Mouse (Mus musculus) spleen, postnatal 36 days (tissue): ENCODE data around the gene Ddx21.
"Not testable (repeated sequence)": the region's sequence is repeated elsewhere in the genome, so short reads cannot be mapped to it uniquely, and the experiment has no call there.

ENCODE experiments used
- DNase-seq, 2 experiments: peaks; one replicate each; pipeline ENCODE4 v3.0.0; 2022; ENCODE audit warnings: low spot score in 2 of 2, mixed read lengths in 1 of 2

Ddx21 gene

DNA sequence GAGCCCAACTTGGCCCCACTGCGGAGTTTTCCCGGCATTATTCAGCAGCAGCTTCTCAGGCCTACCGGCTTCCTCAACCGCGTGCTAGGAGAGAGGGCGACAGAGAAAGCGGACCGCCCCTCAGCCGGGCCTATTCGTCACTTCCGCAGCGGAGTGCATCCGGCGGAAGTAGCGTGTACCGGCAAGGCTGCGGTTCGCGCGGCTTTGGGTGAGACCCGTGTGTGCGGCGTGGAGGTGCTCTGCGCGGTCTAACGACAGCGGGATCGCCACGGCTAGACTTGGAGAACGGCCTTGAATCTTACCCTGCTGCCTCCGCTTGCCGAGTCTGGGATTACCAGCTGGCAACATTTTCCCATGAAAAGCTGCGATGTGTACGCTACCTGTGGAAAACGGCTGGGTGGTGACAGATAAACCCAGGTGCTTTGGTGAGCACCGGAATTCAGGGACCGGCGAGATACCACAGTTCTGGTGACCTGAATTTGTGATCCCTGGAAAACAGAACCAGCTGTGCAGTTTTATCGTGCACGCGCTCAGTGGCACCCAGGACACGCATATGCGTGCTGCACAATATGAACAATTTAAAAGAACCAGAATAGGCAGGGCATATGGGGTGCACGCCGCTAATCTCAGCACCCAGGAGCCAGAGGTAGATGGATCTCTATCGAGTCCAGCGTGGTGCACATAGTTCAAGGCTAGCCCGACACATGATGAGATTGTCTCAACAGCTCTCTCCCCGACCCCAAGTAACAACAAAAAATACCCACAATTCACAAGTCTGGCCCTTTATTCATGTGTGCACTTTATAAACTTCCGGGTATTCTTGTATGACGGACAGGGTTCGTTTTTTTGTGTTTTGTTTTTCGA is at the start of gene Ddx21:
Ddx21 (minus strand) TSS at position 105 of the 864 bp plus-strand sequence.
- peak; percentile 89 to 90 for DNase-seq

DNA sequence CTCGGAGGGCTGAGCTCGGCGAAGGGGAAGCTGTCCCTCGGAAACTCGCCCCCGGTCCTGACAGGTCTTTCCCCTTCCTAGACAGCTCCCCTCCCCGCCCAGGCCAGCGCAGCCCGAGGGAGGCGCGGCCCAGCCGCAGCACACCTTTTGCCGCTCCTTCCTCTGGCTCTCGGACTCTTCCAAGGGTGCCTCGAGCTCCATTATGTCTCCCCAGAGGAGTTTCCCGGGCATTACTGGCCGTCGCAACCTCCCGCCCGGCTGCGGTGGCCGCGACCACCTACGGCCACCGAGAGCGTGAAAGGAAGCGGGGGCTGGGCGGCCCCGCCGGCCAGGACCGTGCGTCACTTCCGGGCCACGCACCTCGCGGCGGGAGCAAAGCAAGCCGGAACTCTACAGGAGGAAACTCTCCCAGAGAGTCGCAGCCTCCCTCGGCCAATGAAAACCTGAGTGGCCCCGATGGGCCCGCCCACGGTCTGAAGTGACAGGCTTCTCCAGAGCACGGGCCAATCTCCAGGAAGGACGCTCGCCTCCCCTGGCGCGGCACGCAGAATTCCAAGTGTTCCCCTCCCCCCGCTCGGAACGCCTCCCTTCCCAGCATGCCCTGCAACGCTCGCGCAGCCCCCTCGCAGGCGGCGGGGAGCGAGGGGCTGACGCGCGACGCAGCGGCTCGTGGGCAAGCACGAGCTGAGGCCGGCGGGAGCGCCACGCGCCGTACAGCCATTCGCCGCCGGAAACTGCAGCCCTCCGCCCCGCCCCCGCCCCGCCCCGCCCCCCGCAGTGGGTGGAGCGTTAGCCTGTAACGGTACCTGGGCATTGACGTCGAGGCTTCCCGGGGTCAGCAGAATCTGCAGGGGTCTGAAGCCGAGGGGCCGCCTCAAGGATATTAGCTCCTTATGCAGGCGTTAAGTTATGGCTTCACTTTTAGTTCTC is 49.1 kb upstream of the Ddx21 start, which contains the start of gene Ddx50:
Ddx50 (minus strand) TSS at position 338 of the 930 bp plus-strand sequence.
- DNase-seq = peak; percentile 98 to 99

DNA sequence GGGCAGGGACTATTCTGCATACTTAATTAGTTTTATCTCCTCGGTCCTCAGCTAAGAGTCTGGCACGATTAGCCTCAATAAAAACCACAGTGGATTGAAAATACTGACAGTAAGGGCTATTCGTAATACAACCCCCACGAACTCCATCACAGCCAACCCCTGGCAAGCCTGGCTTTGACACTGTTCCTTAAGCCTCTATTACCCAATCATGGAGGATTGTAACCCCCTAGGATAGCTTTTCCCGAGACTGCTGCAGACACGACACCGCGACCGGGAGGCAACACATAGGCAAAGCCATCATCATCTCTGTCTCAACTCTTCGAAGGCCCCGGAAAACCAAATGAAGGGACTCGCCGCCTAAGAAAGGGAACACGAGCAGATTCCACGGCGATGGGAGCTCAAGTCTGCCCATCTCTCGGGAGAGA is 48.3 kb upstream of the Ddx21 start:
- DNase-seq = peak in 1 of 2 experiments; percentile 8

DNA sequence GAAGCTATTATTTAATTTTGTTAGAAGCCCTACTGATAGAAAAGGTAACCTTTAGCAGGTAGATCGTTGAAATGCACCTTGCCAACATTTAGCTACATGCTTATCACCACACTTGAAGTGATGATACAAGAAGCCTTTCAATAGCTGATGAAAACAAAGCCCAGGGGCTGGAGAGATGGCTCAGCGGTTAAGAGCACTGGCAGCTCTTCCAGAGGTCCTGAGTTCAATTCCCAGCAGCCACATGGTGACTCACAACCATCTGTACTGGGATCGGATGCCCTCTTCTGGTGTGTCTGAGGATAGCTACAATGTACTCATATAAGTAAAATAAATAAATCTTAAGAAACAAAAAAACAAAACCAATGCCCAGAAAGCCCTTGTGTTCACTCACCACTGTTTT is 2.1 kb upstream of the Ddx21 start:
- DNase-seq = no peak

DNA sequence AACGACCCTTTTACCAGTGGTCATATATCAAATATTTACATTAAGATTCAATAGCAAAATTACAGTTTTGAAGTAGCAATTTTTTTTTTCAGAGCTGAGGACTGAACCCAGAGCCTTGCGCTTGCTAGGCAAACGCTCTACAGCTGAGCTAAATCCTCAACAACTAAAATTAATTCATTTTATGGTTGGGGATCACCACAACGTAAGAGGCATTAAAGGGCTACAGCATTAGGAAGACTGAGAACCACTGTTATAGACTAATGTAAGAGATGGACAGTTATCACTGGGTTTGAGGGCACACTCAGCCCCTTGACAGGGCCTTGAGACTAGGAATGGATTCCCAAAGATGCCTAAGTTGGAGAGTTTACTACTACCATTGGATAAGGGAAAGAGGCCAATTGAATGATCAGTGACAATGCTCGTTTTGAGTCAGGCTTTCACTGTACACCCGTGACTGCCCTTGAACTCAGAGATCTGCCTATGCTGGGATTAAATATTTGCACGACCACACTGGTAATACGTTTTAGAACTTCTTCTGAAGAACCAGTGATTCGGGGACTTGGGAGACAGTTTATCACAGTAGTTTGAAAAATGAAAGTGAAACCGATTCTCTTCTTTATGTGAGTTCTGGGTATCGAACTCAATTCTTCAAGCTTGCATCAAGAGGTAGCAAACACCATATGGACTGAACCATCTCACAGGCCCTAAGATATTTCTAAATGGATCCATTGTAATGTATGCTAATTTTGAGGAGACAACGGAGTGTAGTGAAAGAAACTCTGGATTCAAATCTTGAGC is 1.4 kb upstream of the Ddx21 start:
- no peak for DNase-seq

DNA sequence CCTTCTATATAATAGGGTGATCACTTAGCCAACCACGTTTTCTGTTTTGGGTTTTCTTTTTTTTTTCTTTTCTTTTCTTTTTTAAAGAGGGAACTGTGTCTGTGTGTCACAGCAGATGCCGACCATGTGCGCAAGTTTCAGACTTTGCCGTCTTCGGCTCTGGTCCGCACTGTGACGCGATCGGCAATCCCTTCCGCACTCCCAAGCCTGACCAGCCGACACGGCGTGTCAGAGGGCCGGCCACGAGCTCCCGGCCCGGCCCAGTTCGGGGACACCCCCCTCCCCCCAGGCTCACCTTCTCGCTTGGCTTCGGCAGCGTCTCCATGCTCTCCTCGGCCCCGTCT is 276 bp downstream of the Ddx21 start:
- DNase-seq = no peak

DNA sequence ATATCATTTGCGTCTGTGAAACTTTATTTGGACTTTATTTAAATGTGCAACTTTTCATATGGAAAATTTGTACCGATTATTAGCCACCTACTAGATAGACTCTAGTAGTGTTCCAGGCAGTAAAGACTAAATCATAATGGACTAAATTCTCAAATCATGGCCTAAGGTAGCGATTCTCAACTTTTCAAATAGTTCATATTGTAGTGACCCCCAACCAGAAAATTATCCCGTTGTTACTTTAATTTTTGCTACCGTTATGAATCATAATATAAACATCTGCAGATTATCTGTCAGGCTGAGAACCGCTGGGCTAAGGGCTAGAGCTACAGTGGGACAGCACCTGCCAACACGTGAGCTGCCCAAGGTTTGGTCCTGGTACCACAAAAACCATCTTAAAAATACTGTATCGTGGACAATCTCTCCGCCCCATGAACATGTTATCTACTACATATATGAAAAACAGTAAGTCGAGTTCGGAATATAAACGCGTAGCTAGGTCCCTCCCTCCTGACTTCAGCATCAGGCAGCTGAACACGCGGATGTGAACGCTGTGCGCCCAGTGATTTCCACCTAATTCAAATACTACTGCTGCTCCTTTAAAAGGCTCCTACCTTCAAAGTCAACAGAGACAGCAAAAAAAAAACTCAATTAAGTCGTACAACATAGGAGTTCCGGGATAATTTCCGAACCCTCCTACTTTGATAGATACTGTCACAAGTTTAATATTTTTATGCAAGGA is 859 bp downstream of the Ddx21 start:
- DNase-seq = no peak

DNA sequence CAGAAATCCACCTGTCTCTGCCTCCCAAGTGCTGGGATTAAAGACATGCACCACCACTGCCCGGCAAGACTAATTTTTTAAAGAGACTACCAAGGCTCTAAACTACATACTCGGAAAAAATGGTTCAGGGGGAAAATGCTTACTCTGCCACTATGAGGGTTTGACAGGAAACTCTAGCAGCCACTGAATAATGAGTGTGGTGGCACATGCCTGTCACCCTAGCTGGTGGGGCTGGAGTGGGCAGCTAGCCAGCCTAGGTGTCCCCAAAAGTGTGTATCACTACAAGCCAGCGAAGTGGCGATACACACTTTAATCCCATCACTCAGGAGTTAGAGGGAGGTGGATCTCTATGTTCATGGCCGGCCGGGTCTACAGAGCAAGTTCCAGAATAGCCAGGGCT is 2.0 kb downstream of the Ddx21 start:
- no peak for DNase-seq

DNA sequence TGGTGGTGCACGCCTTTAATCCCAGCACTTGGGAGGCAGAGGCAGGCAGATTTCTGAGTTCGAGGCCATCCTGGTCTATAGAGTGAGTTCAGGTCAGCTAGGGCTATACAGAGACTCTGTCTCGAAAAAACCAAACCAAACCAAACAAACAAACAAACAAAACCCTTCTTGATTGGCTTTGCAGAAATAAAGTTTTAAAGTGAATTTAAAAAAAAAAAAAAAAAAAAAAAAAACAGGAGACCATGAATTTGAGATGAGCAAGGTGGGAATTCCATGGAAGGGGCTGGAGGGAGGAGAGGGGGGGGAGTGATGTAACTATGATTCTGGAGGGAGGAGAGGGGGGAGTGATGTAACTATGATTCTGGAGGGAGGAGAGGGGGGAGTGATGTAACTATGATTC is 2.8 kb downstream of the Ddx21 start:
- DNase-seq = not testable (repeated sequence)

DNA sequence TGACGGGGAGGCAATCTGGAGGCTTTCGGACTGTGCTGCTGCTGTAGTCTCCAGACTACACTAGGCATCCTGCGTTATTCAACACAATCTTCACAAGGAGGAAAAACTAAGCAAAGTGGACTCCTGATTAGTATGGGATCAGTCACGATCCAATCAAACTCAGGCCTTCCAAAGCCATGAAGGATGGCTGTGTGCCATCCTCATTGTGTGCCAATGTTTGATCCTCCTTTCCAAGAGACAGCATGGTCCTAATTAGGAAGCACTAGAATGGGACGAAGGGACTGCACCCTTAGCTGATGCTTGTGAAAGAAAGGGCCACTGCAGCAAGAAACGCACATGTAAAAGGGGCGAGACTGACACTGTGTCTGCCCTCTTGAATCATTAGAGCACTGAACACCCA is 9.6 kb downstream of the Ddx21 start:
- no peak for DNase-seq

DNA sequence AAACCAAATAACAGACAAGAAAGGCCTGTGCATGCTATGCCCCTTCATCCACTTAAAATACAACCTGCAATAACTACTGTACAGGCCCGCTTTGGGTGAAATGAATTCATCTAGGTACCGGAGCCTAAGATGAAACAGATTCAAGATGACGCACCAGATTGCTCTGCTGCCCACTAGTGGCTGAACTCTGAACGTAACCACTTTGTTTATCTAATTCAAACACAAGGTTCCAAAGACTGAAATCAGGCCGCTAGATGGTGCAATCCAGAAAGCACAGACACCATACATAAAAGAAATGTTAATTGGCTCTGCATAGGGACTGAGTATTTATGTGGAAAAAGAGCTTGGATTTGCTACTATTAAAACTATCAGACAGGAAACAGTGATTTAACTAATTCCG is 11.9 kb downstream of the Ddx21 start:
- peak; percentile 82 to 89 for DNase-seq

DNA sequence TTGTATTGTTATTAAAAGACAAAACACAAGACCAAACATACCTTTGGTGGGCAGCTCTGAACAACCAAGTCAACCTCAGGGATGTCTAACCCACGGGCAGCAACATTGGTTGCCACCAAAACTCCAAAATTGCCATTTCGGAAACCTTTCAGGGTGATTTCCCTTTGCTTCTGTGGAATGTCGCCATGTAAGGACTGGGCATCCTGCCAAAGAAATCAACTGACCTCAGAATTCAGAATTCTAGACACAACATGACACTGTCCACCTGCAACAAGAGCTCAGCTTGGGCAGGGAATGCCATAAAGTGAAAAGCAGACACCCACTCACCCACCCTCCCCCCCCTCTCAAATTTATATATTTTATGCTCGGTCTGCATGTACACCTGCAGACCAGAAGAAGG is 13.5 kb downstream of the Ddx21 start:
- no peak for DNase-seq

DNA sequence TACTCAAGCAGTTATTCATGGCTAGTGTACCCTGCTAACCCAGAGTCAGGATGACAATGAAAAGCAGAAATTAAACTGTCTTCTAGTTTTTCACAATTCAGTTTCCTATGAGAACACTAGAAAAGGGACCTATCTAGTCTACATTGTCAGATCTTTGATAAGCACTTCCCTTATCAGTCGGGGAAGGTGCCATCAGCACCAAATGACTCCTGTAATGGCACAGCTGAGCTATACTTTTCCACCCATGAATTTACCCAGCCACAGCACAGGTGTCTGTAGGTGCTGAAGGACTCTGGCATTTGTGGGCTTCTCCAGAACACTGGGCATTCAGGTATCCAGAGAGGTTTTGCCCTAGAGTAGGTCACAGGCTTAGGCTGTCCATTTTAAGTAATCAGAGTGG is 18.8 kb downstream of the Ddx21 start:
- no peak for DNase-seq

DNA sequence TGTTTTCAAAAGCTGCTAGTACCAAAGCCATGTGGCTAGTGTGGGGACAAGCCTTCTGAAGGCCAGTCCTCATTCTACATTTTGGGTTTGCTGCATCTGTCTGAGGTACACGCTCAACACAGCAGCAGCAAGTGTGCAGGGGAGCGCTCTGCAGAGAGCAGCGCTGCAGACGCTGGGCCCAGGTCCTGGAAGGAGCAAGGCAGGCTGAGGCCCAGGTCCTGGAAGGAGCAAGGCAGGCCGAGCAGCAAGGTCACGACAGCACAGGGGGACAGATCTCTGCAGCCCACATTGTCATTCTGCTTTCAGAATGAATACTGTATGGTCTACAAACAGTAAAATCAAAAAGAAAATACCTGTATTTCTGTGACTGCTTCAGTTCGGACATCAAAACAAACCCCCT is 19.4 kb downstream of the Ddx21 start:
- DNase-seq = no peak

DNA sequence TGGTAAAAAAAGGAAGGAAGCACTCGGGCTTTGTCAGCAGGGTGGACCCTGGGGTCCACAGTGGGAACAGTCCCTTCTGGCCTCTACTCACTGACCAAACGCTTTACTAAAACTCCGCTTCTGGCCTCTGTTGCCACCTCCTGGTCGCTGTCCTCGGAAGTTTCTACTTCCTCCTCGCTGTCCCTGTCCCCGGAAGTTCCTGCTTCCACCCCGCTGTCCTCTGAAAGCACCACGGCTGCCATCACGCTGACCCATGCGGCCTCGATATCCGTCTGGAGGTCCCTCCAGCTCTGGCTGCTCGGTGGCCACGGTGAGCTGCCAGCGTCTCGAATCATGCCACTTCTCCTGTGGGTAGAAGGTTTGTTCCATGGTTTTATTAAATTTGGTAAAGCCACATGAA is 19.8 kb downstream of the Ddx21 start:
- peak in 1 of 2 experiments; percentile 2 for DNase-seq

DNA sequence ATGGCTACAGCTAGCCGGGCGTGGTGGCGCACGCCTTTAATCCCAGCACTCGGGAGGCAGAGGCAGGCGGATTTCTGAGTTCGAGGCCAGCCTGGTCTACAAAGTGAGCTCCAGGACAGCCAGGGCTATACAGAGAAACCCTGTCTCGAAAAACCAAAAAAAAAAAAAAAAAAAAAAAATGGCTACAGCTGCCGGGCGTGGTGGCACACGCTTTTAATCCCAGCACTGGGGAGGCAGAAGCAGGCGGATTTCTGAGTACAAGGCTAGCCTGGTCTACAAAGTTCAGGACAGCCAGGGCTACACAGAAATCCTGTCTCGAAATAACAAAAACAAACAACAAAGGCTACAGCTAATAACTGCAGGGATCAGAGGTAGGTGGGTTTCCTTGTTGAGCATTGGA is 23.0 kb downstream of the Ddx21 start:
- not testable (repeated sequence) for DNase-seq

DNA sequence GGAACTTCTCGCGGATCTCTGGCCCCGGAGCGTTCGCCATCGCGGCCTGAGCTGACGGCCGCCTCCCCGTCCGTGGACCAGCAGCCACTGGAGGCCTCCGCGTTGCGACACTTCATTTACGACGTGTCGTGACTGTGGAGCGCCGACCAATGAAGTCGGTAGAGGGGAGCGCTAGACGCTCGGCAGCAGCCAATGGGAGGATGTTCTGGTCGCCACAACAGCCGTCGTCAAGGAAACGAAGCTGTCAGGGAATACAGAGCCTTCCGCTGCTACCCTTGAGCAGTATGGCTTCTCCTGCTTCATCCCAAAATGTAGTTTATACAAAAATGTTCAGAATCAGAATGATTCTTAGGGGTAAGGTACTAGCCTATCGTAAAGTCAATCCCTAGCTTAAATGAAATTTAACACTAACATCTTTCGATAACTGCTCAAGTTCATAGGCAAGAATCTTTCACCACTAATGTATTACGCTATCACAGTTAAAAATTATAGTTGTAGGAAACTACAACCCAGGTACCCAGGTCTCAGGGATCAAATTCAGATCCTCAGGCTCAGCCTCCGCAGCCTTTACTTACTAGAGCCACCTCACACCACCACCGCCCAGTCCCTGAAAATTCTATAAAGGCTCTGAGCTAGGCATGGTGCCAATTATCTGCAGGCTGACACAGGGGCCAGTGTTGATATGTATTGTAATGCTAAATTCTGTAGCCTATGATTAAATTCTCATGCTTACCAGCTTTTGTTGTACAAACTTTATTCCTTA is 23.6 kb downstream of the Ddx21 start, which contains the start of gene Kif1bp:
Kif1bp (minus strand) TSS at position 120 of the 763 bp plus-strand sequence.
- DNase-seq = peak; percentile 97

DNA sequence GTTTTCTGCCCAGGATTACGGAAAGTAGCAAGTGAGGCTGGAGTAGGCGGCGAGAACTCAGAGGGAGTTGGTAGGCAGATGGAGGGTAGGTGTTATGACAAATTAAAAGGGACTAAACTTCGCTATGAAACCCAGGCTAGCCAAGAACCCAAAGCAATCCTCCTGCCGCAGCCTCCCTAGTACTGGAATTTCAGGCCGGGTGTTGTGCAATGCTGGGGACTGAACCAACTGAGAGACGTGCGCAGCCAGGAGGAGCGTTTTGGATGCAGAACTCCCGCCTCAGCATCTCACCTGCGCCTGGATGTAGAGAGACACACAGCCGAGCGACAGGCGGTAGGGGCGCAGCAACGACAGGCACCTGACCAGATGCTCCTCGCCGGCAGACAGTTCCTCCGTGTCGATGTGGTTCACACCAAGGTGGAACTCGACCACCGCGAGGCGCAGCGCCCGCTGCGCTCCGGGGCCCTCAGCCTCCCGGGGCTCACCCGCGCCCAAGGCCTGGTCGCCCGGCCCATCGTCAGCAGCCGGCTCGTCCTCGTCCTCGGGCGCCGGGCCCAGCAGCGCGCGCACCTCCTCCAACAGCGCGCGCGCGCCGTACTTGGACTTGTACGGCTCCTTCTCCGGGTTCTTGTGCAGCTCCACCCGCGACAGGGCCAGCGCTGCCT is 24.3 kb downstream of the Ddx21 start:
- DNase-seq = no peak

DNA sequence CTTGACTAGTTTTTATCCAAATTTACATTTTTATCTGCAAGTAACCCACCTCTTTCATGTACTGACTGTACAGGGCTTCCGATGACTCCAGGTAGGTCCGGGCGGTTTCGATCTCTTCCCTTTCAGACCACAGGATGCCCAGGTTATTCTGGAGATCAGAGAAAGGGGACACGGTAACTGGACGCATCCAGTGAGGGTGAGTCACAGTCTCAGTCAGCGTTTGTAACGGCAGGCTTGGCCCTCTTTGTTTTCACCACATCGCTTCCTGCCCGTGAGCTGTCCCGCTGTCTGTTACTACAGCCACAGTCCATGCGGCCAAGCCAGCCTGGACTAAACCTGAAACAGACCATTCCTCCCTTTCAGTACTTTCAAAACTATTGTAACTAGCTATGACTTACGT is 27.1 kb downstream of the Ddx21 start:
- no peak for DNase-seq
